Mouse (Mus musculus): ENCODE results near the gene Ebf1. TPM values are rescaled to one million over a fixed set of nuclear protein-coding genes. Genes with fewer than 3 reads are reported as not detected.

The Ebf1 gene
- polyA plus RNA-seq, 1 experiment from 2014 or later, result 65.0 TPM

DNA sequence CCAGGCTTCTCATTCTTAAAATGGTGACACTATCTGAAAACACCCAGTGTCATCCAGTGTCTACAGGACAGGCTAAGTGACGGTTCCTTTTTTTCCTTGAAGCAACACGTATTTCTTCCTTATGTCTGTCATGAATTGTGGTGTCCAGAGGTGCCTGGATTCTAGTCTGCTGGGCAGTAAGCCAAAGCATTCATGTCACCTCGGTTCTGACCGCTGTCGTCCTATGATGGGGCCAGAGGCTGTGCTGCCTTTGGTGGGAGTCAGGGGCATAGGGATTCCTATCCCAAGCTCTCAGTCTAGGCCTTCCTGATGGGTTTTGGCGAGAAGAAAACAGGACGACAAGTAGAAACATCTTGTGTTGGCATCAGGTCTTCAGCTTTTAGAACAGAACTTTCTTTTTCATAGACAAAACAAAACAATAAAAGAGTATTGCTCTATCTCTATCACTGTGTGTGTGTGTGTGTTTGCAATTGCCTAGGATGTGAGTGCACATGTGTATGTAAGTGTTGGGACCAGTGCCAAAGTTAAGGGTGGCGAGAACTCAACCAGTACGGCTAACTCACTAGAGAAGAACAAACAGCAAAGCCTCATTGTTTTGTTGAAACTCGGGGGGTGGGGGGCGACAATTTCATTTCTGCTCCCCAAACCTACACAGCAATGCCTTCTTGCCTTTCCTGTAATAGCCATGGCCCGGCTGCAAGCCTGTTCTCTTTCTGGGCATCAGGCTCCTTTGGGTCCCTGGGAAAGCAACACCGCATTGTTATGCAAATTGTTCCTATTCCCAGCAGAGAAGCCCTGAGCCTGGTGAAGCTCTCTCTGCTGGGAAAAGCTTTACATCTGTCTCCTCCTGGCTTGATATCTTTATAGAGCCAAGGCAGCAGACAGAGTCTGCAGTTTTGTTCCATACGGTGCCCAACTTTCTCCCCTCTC is 224.3 kb downstream of the Ebf1 start:
- WGBS, result 49% methylated on average over 14 of the region's 14 CpGs
- ATAC-seq (ENCODE audit: insufficient number of reproducible peaks, low FRiP score, low TSS enrichment, low read depth), result no peak
- no peaks in the 10 kb centered on the region for H3K9me3 ChIP-seq
- no peak overlapping the region for H3K4me2 ChIP-seq
- H3K9ac ChIP-seq, result no peak overlapping the region
- no peaks in the 10 kb centered on the region for H3K27me3 ChIP-seq
- H3K27ac ChIP-seq, result no peak overlapping the region
- H3K4me1 ChIP-seq, result peaks cover 14% of the 10 kb centered on the region
- no peak overlapping the region for H3K4me3 ChIP-seq
- no peaks in the 10 kb centered on the region for H3K36me3 ChIP-seq

GRCm38 (mm10) chr11:44851874-44852273 is 234.8 kb downstream of the Ebf1 start:
- no peak for ATAC-seq (ENCODE audit: insufficient number of reproducible peaks, low FRiP score, low TSS enrichment, low read depth)
- WGBS, result 81% methylated on average over 3 of the region's 3 CpGs

GRCm38 (mm10) chr11:44852921-44853320 is 235.8 kb downstream of the Ebf1 start:
- Histone ChIP-seq H3K27ac (no peak overlapping the region), H3K4me2 (no peak overlapping the region), H3K4me1 (no peaks in the 10 kb centered on the region; the same call in 1 of the 2 replicates), H3K27me3 (no peaks in the 10 kb centered on the region), H3K9ac (no peak overlapping the region), H3K36me3 (no peaks in the 10 kb centered on the region), H3K9me3 (no peaks in the 10 kb centered on the region), H3K4me3 (no peak overlapping the region)
- 88% methylated on average over 10 of the region's 10 CpGs for WGBS
- no peak for ATAC-seq (ENCODE audit: insufficient number of reproducible peaks, low FRiP score, low TSS enrichment, low read depth)

More at GRCm38 (mm10) chr11:44851874-44852273, 234.8 kb downstream of the Ebf1 start:
- H3K9ac ChIP-seq, result no peak overlapping the region
- no peaks in the 10 kb centered on the region for H3K9me3 ChIP-seq
- H3K4me2 ChIP-seq, result no peak overlapping the region
- no peak overlapping the region for H3K27ac ChIP-seq
- H3K27me3 ChIP-seq, result no peaks in the 10 kb centered on the region
- H3K4me1 ChIP-seq, result no peaks in the 10 kb centered on the region; the same call in 1 of the 2 replicates
- no peaks in the 10 kb centered on the region for H3K36me3 ChIP-seq
- no peak overlapping the region for H3K4me3 ChIP-seq

- Histone ChIP-seq H3K9me3 (no peaks in the 10 kb centered on the region), H3K27ac (no peak overlapping the region), H3K36me3 (no peaks in the 10 kb centered on the region), H3K9ac (no peak overlapping the region), H3K4me3 (no peak overlapping the region), H3K27me3 (no peaks in the 10 kb centered on the region), H3K4me2 (no peak overlapping the region), H3K4me1 (no peaks in the 10 kb centered on the region; the same call in 1 of the 2 replicates)
- ATAC-seq (ENCODE audit: insufficient number of reproducible peaks, low FRiP score, low TSS enrichment, low read depth), result no peak
- 85% methylated on average over 7 of the region's 7 CpGs for WGBS
Measured at GRCm38 (mm10) chr11:44854496-44854895, 237.4 kb downstream of the Ebf1 start.

DNA sequence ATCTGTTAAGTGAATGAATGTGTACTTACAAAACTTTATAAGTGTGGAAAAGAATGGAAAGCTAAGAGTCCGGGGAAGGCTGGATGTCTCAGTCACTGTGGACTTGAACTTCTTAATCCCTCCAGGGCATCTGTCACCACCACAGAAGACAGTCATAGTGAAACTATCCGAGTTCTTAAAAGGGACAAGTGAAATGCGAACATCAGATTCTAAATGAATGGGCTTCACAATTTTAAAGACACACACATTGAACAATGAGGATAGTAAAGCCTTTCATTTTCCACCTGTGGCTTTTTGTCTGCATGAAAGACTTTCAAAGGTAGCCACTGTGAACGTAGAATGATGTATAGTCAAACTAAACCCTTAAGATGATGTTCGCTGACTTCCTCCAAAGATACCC is 244.0 kb downstream of the Ebf1 start:
- Histone ChIP-seq H3K4me1 (no peaks in the 10 kb centered on the region), H3K36me3 (no peaks in the 10 kb centered on the region), H3K27me3 (no peaks in the 10 kb centered on the region), H3K9ac (no peak overlapping the region), H3K27ac (no peak overlapping the region), H3K4me2 (no peak overlapping the region), H3K4me3 (no peak overlapping the region), H3K9me3 (no peaks in the 10 kb centered on the region)
- no peak for ATAC-seq (ENCODE audit: insufficient number of reproducible peaks, low FRiP score, low TSS enrichment, low read depth)
- WGBS, result 85% methylated on average over 5 of the region's 5 CpGs

GRCm38 (mm10) chr11:44863910-44864309 is 246.8 kb downstream of the Ebf1 start:
- Histone ChIP-seq H3K36me3 (no peaks in the 10 kb centered on the region), H3K27me3 (no peaks in the 10 kb centered on the region), H3K9ac (no peak overlapping the region), H3K27ac (no peak overlapping the region), H3K9me3 (no peaks in the 10 kb centered on the region), H3K4me2 (no peak overlapping the region), H3K4me3 (no peak overlapping the region), H3K4me1 (no peaks in the 10 kb centered on the region)
- no peak for ATAC-seq (ENCODE audit: insufficient number of reproducible peaks, low FRiP score, low TSS enrichment, low read depth)
- WGBS, result 56% methylated on average over 8 of the region's 8 CpGs

DNA sequence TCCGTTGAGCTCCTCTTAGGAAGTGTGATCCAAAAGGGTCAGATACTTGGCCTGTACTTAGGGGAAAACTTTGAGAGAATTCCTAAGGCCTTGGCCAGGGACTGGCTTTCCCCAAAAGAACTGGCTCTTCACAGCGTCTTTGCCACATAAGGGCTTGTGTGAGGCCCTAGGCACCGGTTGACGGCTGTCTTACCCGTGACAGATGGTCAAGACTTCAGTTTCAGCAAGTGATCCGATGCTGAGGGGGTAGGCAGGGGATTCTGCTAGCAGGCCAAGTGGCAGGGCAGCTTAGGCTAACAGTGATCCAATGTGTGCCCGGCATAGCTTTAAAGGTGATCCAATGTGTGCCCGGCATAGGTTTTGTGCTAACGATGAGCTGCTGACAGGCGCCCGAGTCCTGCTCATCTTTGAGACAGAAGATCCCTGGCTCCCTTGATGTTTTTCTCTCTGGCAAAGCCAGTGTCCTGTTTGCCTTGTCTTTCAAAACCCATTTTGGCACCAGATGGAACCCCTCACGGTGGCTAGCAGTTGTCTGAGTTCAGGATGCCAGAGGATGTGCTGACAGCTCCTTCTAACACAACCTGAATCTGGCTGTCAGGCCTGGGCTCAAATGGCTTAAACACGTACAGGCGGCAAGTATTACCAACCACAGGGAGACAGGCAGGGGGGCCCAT is 249.5 kb downstream of the Ebf1 start:
- no peak overlapping the region for H3K4me2 ChIP-seq
- no peaks in the 10 kb centered on the region for H3K9me3 ChIP-seq
- no peak overlapping the region for H3K4me3 ChIP-seq
- H3K27ac ChIP-seq, result no peak overlapping the region
- WGBS, result 68% methylated on average over 14 of the region's 14 CpGs
- H3K36me3 ChIP-seq, result no peaks in the 10 kb centered on the region
- H3K9ac ChIP-seq, result no peak overlapping the region
- ATAC-seq (ENCODE audit: insufficient number of reproducible peaks, low FRiP score, low TSS enrichment, low read depth), result no peak
- no peaks in the 10 kb centered on the region for H3K27me3 ChIP-seq
- no peaks in the 10 kb centered on the region for H3K4me1 ChIP-seq

DNA sequence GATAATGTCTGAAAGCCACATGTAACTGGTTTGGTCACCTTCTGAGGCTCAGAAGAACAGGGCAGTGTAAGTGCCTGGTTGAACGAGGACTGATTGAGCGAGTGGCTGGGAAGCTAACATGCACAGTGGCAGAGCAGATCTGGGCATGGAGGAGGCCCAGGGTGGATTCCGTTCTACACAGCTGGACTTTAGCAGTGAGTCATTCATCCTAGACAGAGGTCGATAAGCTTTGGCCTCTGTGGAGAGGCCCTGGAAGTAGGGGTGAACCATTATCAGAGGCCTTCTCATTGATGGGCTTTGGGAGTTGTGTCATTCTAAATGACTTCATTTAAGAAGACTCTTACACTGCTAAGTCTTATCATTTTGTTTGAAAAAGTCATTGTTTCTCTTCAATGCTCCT is 250.3 kb downstream of the Ebf1 start:
- Histone ChIP-seq H3K27me3 (no peaks in the 10 kb centered on the region), H3K27ac (no peak overlapping the region), H3K36me3 (no peaks in the 10 kb centered on the region), H3K9me3 (no peaks in the 10 kb centered on the region), H3K4me2 (no peak overlapping the region), H3K9ac (no peak overlapping the region), H3K4me1 (no peaks in the 10 kb centered on the region), H3K4me3 (no peak overlapping the region)
- no peak for ATAC-seq (ENCODE audit: insufficient number of reproducible peaks, low FRiP score, low TSS enrichment, low read depth)
- WGBS, result 65% methylated on average over 4 of the region's 4 CpGs

DNA sequence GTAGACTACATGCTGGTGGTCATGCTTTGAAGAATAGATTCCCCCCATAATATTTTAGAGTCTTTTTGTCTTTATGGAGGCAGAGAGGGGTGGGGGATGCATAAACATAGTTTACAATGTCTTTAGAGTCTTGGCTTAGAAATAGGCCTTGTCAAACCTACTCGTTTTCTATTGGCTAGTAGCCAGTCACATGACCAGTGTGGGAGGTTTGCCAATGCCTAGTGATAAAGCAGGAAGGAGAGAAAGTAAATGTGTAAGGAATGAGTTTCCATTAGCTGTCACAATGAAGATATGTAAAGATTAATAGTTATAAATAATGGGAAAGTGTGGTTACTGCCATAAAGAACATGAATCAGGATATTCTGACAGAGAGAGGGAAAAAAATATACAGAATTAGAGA is 256.8 kb downstream of the Ebf1 start:
- no peak overlapping the region for H3K4me2 ChIP-seq
- WGBS, result 56% methylated on average over 1 of the region's 1 CpGs
- no peak for ATAC-seq (ENCODE audit: insufficient number of reproducible peaks, low FRiP score, low TSS enrichment, low read depth)
- H3K9me3 ChIP-seq, result no peaks in the 10 kb centered on the region
- H3K4me3 ChIP-seq, result no peak overlapping the region
- no peaks in the 10 kb centered on the region for H3K36me3 ChIP-seq
- no peaks in the 10 kb centered on the region for H3K4me1 ChIP-seq
- H3K27ac ChIP-seq, result no peak overlapping the region
- no peak overlapping the region for H3K9ac ChIP-seq
- H3K27me3 ChIP-seq, result no peaks in the 10 kb centered on the region

GRCm38 (mm10) chr11:44875171-44875570 is 258.1 kb downstream of the Ebf1 start:
- 78% methylated on average over 3 of the region's 3 CpGs for WGBS
- Histone ChIP-seq H3K4me3 (no peak overlapping the region), H3K36me3 (no peaks in the 10 kb centered on the region), H3K4me2 (no peak overlapping the region), H3K9ac (no peak overlapping the region), H3K27ac (no peak overlapping the region), H3K27me3 (no peaks in the 10 kb centered on the region), H3K9me3 (no peaks in the 10 kb centered on the region), H3K4me1 (no peaks in the 10 kb centered on the region)
- ATAC-seq (ENCODE audit: insufficient number of reproducible peaks, low FRiP score, low TSS enrichment, low read depth), result no peak

GRCm38 (mm10) chr11:44881056-44881683 is 264.1 kb downstream of the Ebf1 start:
- no peaks in the 10 kb centered on the region for H3K4me1 ChIP-seq
- H3K4me2 ChIP-seq, result no peak overlapping the region
- H3K27me3 ChIP-seq, result no peaks in the 10 kb centered on the region
- no peak overlapping the region for H3K27ac ChIP-seq
- WGBS, result 44% methylated on average over 9 of the region's 9 CpGs
- H3K4me3 ChIP-seq, result no peak overlapping the region
- no peaks in the 10 kb centered on the region for H3K9me3 ChIP-seq
- H3K9ac ChIP-seq, result no peak overlapping the region
- no peaks in the 10 kb centered on the region for H3K36me3 ChIP-seq
- ATAC-seq (ENCODE audit: insufficient number of reproducible peaks, low FRiP score, low TSS enrichment, low read depth), result no peak

DNA sequence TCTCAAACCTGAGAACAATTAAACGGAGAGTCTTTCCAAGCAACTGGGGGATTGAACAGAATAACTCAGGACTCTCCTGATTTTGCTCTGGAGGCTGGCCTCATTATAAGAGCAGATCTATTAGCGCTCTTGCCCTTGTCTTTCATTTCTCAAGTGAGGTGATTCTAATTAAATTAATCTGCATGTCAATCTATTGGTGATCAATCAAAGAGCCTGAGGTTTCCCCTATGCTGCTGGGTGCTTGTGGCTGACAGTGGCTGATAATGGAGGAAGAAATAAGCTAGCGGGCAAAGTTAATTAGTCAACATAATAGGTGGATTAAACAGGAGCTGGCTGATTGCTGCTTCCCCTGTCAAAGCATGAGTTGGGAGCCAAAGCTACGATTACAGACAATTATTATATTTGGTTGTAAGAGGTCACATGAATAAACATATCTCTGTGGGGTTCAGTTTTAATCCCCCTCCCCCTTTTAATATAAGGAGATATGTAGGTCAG is 265.4 kb downstream of the Ebf1 start:
- Histone ChIP-seq H3K27ac (no peak overlapping the region), H3K4me2 (no peak overlapping the region), H3K36me3 (no peaks in the 10 kb centered on the region), H3K27me3 (no peaks in the 10 kb centered on the region), H3K9me3 (no peaks in the 10 kb centered on the region), H3K9ac (no peak overlapping the region), H3K4me1 (no peaks in the 10 kb centered on the region), H3K4me3 (no peak overlapping the region)
- ATAC-seq (ENCODE audit: insufficient number of reproducible peaks, low FRiP score, low TSS enrichment, low read depth), result no peak
- WGBS, result 77% methylated on average over 4 of the region's 4 CpGs
